Mouse (Mus musculus) ES-E14 (cell line): Measurements from ENCODE around the gene Maff.

Experiments used
- CHD2 ChIP-seq: IDR thresholded peaks from 2 replicates; pipeline ENCODE4 v1.6.1; 2014; ENCODE audit warnings: mild to moderate bottlenecking, low read depth, low read length, inconsistent platforms
- HCFC1 ChIP-seq: IDR thresholded peaks from 2 replicates; pipeline ENCODE4 v1.6.1; 2012; ENCODE audit warnings: low read length, inconsistent platforms, borderline replicate concordance; ENCODE audit not compliant: insufficient read depth
- MAFK ChIP-seq: IDR thresholded peaks from 2 replicates; pipeline ENCODE4 v1.6.1; 2014; ENCODE audit warnings: mild to moderate bottlenecking, low read depth, low read length, inconsistent platforms; ENCODE audit not compliant: insufficient read depth
- ZC3H11A ChIP-seq: IDR thresholded peaks from 2 replicates; pipeline ENCODE4 v1.6.1; 2012; ENCODE audit warnings: low read depth, mild to moderate bottlenecking, inconsistent platforms, low read length, borderline replicate concordance
- ZNF384 ChIP-seq: IDR thresholded peaks from 2 replicates; pipeline ENCODE4 v1.6.1; 2012; ENCODE audit warnings: low read depth, low read length, inconsistent platforms

DNA sequence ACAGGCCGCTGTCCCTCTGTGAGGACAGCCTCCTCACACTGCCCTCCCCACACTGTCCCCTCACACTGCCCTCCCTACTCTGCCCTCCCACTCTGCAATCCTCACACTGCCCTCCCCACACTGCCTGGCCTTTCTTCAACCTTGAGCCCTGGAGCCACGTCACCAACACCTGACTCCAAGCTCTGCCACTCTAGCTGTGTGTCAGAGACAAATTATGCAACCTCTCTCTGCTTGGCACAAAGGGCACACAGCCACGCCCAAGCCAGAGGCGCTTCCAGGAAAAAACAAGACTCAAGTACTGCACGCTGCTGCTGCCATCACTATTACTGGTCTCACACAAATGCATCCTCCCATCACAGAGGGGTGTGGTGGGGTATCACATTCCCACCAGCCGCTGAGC is 44.0 kb downstream of the Maff start:
- TF ChIP-seq ZNF384 (no peak), ZC3H11A (no peak), HCFC1 (no peak), MAFK (no peak), CHD2 (no peak)
